Mouse (Mus musculus) granulocyte monocyte progenitor cell, adult 5-6 weeks (primary cell): ENCODE measurements at regions not wholly inside any gene's neighbourhood (a gene's known extent, or its start where the extent isn't known, plus 50 kb on each side); places are given as distances from the start of the nearest gene placed in this dataset.

Experiments used
- ATAC-seq: replicated peaks from 2 replicates; pipeline ENCODE4 v1.8.0; 2016; ENCODE audit warnings: mild to moderate bottlenecking, moderate TSS enrichment, inconsistent platforms; ENCODE audit not compliant: poor library complexity, severe bottlenecking

DNA sequence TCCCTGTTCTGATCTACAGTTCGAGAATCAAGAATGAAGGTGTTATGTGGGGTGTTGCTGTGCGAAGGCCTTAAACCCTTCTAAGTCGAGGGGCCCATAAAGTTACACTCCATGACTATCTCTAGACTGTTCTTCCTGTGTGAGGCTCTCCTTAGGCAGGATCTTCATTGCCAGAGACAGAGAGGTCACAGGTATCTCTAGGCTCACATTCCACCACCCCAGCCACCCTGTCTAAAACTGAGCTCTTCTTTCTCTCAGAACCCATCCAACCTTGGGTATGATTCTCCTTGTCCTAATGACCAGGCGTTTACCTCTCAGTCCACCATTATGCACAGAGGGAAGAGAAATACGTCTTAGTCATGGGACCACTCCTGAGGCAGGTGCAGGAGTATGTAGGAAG is 317.2 kb downstream of the Wdr11 start:
- ATAC-seq, result no peak

DNA sequence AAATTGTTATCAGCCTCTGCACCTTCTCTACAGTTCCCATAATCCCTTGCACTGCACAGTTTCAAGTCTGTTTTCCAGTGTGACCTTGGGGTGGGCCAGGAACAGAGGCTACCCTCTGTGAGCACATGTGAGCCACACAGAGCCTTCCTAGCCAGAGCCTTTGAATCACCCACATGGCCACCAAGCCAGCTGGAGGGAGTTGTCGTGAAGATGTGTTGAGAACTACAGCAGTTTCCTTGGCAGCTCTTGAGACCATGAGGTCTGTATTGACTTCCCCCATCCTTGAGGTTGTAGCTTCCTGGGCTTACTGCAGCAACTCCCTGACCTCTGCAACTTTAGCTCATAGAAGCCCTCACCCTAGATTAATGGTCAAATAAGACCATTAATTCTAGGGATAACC is 318.1 kb downstream of the Wdr11 start:
- no peak for ATAC-seq

- ATAC-seq, result no peak
Observed at GRCm38 (mm10) chr7:129910826-129911225, 319.2 kb downstream of the Wdr11 start.

DNA sequence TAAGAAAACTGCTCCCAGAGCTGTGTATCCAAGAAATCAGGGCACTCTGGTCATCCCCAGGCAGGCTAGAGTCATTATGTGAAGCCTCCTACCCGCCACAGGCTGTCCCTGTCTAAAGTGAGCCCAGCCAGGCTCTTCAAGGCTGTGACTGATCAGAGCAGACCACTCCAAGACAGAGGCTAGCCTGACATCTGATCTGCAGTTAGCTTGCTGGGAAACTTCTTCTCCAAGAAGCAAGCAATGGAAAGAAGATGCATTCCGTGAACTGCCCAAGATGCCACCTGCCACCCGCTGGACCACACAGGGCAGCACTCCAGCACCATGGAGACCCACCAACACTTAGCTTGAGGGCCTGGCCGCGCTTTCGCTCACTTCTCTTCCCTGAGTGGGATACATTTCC is 323.2 kb downstream of the Wdr11 start:
- no peak for ATAC-seq

DNA sequence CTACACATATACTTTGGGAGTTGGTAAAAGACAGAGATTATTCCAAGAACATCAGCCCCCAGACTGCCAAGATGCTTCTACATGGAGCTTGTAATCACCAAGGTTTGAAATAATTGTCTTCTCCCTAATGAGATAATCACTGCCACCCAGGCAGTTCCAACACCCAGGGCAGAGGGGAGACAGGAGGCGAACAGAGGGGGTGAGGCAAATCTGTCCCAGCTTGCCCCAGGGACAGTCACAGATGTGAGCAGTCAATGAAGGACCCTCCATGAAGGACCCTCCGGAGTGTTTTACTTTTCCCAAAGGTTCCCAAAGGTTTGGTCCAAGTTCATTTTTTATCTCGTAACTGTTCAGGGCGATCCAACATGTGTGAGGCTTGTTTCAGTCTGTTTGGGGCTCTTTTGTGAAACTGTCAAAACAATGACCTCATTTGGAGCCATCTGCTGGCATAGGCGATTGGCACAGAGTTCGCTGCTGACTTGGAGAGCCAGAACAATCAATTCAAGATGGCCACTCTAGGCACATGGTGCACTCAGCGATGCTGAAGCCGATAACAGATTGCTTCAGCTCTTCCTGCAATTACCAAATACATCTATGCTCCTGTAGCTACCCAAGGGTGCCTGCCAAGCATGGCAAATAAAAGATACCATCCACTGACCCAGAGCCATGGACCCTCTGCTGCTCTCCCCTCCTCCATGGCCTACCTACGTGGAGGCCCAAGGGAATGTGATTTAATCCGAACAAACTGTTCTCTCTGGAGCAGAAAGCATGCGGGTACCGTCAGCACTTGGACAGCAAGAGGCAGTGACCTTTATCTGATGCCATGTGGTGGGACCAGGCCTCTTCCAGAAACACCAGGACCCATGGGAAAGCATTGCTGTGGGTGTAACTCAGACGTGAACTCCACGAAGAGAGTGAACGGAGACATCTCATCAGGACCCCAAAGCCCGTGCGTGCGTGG is 326.9 kb downstream of the Wdr11 start:
- no peak for ATAC-seq

- no peak for ATAC-seq
Observed at GRCm38 (mm10) chr7:129922291-129922690, 330.6 kb downstream of the Wdr11 start.

- ATAC-seq, result no peak
Observed at GRCm38 (mm10) chr7:129936731-129937130, 345.1 kb downstream of the Wdr11 start.

DNA sequence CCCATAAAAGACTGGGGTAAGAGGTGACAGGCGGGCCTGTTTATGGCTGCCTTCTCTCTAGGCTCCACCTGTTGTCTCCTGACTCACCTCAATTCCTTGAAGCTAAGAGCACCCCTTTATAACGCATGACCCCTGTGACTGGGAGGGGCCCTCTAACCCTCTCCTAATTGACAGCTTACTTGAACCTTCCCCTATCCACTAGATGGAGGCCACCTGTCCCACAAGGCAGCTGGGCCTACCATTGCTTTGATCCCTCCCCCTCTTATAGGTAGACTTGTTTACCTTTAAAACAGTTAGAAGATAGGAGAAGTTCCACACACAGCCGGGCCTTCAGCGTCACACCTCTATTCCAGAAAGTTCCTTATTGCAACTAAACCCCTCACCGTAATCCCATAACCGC is 346.1 kb downstream of the Wdr11 start:
- ATAC-seq, result no peak

DNA sequence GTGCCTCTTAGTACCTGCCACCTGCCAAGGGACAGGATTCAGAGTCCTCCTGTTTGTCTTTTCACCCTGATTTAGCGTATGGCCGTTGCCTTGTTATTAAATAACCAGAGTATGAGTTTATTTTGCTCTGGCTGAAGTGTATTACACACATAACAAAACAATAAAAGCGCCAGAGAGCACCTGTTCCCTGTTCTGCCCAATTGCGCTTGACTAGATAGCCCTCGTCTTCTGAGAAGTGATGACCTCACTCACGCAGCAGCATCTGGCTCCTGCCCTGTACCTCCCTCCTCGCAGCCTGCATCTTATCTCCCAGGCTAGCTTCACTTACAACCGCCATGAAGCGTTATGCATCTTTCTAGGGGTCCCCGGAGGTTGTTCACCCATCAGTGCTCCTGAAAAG is 346.5 kb downstream of the Wdr11 start:
- no peak for ATAC-seq

DNA sequence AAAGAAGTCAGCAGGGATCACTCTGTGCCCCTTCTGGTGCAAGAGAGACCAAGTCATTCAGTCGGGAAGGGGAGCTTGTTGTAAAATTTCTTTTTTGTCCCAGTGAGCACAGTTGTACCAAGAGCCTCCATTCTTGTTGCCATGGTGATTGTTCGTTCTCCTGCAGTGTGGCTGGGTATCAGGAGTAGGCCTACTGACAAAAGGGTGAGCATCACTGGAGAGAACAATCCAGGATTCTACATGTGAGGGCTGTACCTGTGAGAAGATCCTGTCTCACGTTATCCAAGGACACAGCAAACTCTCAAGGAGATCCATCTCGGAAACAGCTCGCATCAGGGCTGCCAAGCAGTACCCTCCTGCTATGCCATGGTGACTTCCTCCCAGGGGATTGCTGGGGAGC is 347.6 kb downstream of the Wdr11 start:
- no peak for ATAC-seq

GRCm38 (mm10) chr7:129941311-129942029 is 349.8 kb downstream of the Wdr11 start:
- ATAC-seq, result no peak

GRCm38 (mm10) chr7:129948613-129949110 is 357.0 kb downstream of the Wdr11 start:
- ATAC-seq, result no peak; the same call in 1 of the 2 replicates

DNA sequence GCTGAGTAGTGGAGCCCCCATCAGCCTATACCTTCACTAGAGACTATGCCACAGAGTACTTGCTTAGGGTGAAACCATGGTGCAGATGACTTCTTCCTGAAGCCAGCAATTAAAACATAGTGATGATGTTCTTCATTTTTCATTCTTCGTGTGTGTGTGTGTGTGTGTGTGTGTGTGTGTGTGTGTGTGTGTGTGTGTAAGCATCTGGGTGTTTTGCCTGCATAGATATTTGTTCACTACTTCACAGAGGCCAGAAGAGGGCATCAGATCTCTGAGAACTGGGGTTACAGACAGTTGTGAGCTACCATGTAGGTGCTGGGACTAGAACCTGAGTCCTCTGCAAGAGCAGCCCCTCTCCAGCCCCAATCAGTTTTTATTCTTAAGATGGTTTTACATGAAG is 358.8 kb downstream of the Wdr11 start:
- ATAC-seq, result no peak

DNA sequence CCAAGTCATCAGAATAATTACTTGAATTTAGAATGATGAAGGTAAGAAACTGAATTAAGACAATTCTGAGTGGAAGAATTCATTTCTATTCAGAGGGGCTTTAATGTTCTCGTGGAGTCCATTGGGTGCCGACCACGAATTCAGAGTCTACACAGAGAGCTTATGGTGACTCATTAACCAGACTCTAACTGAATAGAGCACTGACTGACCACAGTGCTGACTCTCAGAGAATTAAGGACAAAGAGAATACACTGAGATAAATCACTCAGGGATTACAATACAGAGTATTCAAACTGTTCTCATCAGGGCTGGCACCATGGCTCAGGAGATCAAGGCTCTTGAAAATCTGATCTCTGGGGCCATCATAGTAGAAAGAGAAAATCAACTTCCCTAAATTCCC is 366.7 kb downstream of the Wdr11 start:
- no peak for ATAC-seq

- no peak for ATAC-seq
Observed at GRCm38 (mm10) chr7:129962575-129962974, 370.9 kb downstream of the Wdr11 start.

DNA sequence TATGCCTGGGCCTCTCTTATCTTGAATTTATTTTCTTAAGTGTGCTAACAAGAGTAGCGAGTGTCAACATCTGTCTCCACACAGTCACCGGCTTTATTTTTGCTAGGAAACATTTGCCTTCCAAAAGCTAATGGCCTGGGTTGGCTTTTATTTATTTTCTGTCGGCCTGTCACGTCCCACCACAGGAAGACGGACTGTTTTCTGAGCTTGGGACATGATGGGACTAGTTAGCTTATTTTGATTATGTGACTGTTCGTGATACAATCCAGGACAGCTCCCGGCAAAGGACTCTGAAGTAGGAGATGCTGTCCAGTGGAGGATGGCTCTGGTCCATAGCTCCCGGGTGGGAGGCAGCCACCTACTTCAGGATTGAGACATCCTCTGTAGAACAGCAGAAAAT is 372.5 kb downstream of the Wdr11 start:
- ATAC-seq, result no peak

DNA sequence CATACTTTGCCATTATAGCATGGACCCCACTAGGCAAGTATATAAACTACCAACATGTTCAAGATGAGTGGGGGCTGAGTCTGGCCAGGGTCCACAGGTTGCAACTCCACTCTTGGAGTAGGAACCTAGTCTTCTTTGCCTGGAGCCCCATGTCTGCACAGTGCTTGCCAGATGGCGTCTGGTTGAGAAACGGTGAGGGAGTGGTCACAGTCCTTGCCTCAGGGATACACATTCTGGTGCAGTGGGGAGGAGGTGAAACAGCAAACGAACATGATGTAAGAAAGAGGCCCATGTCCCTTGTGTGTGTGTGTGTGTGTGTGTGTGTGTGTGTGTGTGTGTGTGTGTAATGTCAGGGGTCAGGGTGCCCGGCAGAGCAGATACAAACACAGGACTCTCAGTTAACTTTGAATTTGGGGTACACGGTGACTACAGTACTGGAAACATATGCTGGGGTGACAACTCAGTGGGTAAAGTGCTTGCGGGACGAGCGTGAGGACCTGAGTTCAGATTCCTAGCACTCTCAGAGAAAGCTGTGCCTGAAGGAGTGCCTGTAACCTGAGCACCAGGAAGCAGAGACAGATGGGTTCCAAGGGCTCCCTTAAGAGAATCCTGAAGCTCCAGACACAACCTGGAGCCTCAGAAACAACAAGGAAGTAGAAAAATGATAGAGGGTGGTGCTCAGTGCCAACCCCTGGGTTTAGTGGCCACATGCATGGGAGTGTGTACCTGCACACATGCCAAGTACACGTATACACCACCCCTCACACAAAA is 373.8 kb downstream of the Wdr11 start:
- ATAC-seq, result no peak

DNA sequence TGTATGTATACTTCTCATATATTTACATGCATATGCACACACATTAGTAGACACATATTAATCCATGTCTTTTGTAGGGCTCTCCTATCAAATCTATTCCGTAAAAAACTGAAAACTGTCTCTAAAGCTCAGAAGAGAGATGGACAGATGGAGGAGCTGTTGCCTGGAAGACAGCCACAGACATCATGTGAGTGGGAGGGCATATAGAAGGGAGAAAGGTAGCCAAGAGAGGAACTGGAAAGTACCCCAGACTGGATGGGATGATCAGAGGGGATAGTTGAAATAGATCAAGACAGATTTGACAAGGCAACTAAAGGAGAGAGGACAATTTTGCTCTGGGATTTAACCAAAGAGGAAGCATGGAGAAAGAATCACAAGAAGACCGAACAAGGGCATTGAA is 375.1 kb downstream of the Wdr11 start:
- ATAC-seq, result no peak

GRCm38 (mm10) chr7:129970201-129970600 is 378.5 kb downstream of the Wdr11 start:
- no peak for ATAC-seq

GRCm38 (mm10) chr7:129974206-129974605 is 382.5 kb downstream of the Wdr11 start:
- no peak for ATAC-seq

DNA sequence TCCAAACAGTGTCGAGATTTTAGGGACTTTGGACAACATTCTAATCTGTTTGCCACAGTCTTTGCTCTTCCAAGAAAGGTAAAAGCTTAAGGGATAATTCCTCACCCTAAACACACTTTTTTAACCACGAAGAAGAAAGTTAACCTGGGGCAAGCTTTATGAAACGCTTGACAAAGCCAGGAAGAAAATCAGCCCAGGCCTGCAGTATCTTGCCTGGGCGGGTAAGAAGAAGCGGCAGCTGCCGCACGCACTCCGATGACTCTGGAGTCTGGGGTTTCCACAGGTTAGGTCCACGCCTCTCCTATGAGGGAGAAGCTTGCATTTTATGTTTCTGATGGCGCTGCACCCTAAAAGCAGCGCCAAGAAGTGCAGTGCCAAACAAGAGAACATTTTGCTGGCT is 383.2 kb downstream of the Wdr11 start:
- no peak for ATAC-seq
